In genomic region chr2:68563331-68563730, GRCm38 (mm10) we compare ENCODE assay signal across 10 mouse cellular contexts. TPM values are rescaled to one million over a fixed set of nuclear protein-coding genes. Genes with fewer than 3 reads are reported as not detected.
DNase-seq lines count a peak whose midpoint lies in the region; ATAC-seq and TF ChIP-seq lines count a peak whose summit lies in the region.
"Had no signal": no experiment of that assay in that cellular context is flagged by ENCODE, and none has a peak within 500 bp of the region (broad histone marks: within the 10 kb centered on the region; RNA-seq: fewer than 3 reads in every experiment).

No protein-coding gene starts in this region.

- H3K9ac ChIP-seq in midbrain, embryonic 11.5 days (ENCODE audit: low read length): no peak overlapping the region
- no peak overlapping the region for H3K9ac ChIP-seq in midbrain, embryonic 16.5 days (ENCODE audit: low read depth, low read length)
- no peak overlapping the region for H3K9ac ChIP-seq in MEL (ENCODE audit: control insufficient read depth, low read depth, low read length, poor library complexity, severe bottlenecking)
- H3K9ac ChIP-seq: lung, embryonic 15.5 days had no signal

- no peaks in the 10 kb centered on the region for H3K36me3 ChIP-seq in midbrain, embryonic 11.5 days (ENCODE audit: control insufficient read depth, insufficient read depth, low read length)
- H3K36me3 ChIP-seq in midbrain, embryonic 16.5 days (ENCODE audit: control insufficient read depth, insufficient read depth, low read length): no peaks in the 10 kb centered on the region
- H3K36me3 ChIP-seq in MEL (ENCODE audit: control insufficient read depth in 1 of 2, insufficient read depth in 2 of 2, low read length in 2 of 2): no peaks in the 10 kb centered on the region
- no peaks in the 10 kb centered on the region for H3K36me3 ChIP-seq in hindbrain, embryonic 10.5 days
- H3K36me3 ChIP-seq: lung, embryonic 15.5 days had no signal

- TF ChIP-seq RAD21 in MEL (IDR thresholded peaks at IDR 0.05; ENCODE audit: low read depth, low read length): peak; percentile 55

- no peaks in the 10 kb centered on the region for H3K9me3 ChIP-seq in midbrain, embryonic 11.5 days (ENCODE audit: control insufficient read depth, low read length)
- no peaks in the 10 kb centered on the region for H3K9me3 ChIP-seq in midbrain, embryonic 16.5 days (replicated peaks; ENCODE audit: control insufficient read depth, low read length, poor library complexity, severe bottlenecking)
- H3K9me3 ChIP-seq in MEL (replicated peaks; ENCODE audit: insufficient read depth, low read length): no peaks in the 10 kb centered on the region
- H3K9me3 ChIP-seq in hindbrain, embryonic 10.5 days: no peaks in the 10 kb centered on the region
- H3K9me3 ChIP-seq: lung, embryonic 15.5 days had no signal

- 27% methylated on average over 3 of the region's 3 CpGs for WGBS in midbrain, embryonic 11.5 days
- 21% methylated on average over 3 of the region's 3 CpGs for WGBS in midbrain, embryonic 16.5 days
- 21% methylated on average over 3 of the region's 3 CpGs for WGBS in hindbrain, embryonic 10.5 days

- no peak overlapping the region for H3K4me2 ChIP-seq in midbrain, embryonic 11.5 days
- no peak overlapping the region for H3K4me2 ChIP-seq in midbrain, embryonic 16.5 days (ENCODE audit: low read length)
- H3K4me2 ChIP-seq: lung, embryonic 15.5 days had no signal

- no peaks in the 10 kb centered on the region for H3K4me1 ChIP-seq in midbrain, embryonic 11.5 days (ENCODE audit: control insufficient read depth, insufficient read depth, low read length)
- H3K4me1 ChIP-seq in midbrain, embryonic 16.5 days (ENCODE audit: control insufficient read depth, insufficient read depth, low read length): no peaks in the 10 kb centered on the region
- H3K4me1 ChIP-seq in MEL (ENCODE audit: control insufficient read depth in 1 of 2, insufficient read depth in 2 of 2, low read length in 2 of 2): no peaks in the 10 kb centered on the region
- H3K4me1 ChIP-seq in hindbrain, embryonic 10.5 days (replicated peaks): no peaks in the 10 kb centered on the region
- H3K4me1 ChIP-seq: lung, embryonic 15.5 days had no signal

- ATAC-seq in midbrain, embryonic 11.5 days (ENCODE audit: low FRiP score): peak; percentile 61; the same call in 1 of the 2 replicates
- ATAC-seq in midbrain, embryonic 16.5 days: no peak

- H3K79me2 ChIP-seq in MEL (ENCODE audit: control insufficient read depth, insufficient read depth, low read length, poor library complexity): no peaks in the 10 kb centered on the region

- no peak overlapping the region for H3K4me3 ChIP-seq in midbrain, embryonic 11.5 days (ENCODE audit: low read depth, low read length)
- no peak overlapping the region for H3K4me3 ChIP-seq in midbrain, embryonic 16.5 days (ENCODE audit: low read depth, low read length)
- H3K4me3 ChIP-seq in MEL (ENCODE audit: control insufficient read depth in 1 of 2, insufficient read depth in 1 of 2, low read depth in 2 of 2, low read length in 2 of 2): no peak overlapping the region
- H3K4me3 ChIP-seq in hindbrain, embryonic 10.5 days: no peak overlapping the region
- H3K4me3 ChIP-seq in left cerebral cortex, adult 2 months: no peak overlapping the region
- H3K4me3 ChIP-seq: lung, embryonic 15.5 days had no signal

- TF ChIP-seq EP300 in MEL (IDR thresholded peaks at IDR 0.05; ENCODE audit: low read depth in 1 of 2, low read length in 2 of 2): no peak

- intact Hi-C loops in left cerebral cortex, adult 2 months (cut with DNase I): loop anchor here (2.0 to 10.0 kb wide), 4 partner anchors 93 to 861 kb away; no protein-coding TSS in a partner anchor

- TF ChIP-seq POLR2A in MEL (IDR thresholded peaks at IDR 0.05; ENCODE audit: control insufficient read depth in 1 of 2, insufficient read depth in 1 of 2, low read depth in 1 of 2, low read length in 2 of 2, poor library complexity in 1 of 2): no peak

- H3K27me3 ChIP-seq in midbrain, embryonic 11.5 days (ENCODE audit: control insufficient read depth, insufficient read depth, low read length): no peaks in the 10 kb centered on the region
- no peaks in the 10 kb centered on the region for H3K27me3 ChIP-seq in midbrain, embryonic 16.5 days (ENCODE audit: control insufficient read depth, insufficient read depth, low read depth, low read length)
- no peaks in the 10 kb centered on the region for H3K27me3 ChIP-seq in MEL (ENCODE audit: control insufficient read depth in 1 of 2, insufficient read depth in 2 of 2, low read length in 2 of 2)
- H3K27me3 ChIP-seq in hindbrain, embryonic 10.5 days (ENCODE audit: insufficient read depth, poor library complexity, severe bottlenecking): no peaks in the 10 kb centered on the region
- H3K27me3 ChIP-seq: lung, embryonic 15.5 days had no signal

- H3K27ac ChIP-seq in midbrain, embryonic 11.5 days (ENCODE audit: low read depth, low read length): no peak overlapping the region
- no peak overlapping the region for H3K27ac ChIP-seq in midbrain, embryonic 16.5 days (ENCODE audit: low read length)
- no peak overlapping the region for H3K27ac ChIP-seq in MEL (ENCODE audit: control insufficient read depth, low read depth, low read length)
- no peak overlapping the region for H3K27ac ChIP-seq in hindbrain, embryonic 10.5 days
- no peak overlapping the region for H3K27ac ChIP-seq in left cerebral cortex, adult 2 months
- H3K27ac ChIP-seq: lung, embryonic 15.5 days had no signal

- peak; percentile 11 to 46 (median 11); a peak in 2 of 6 replicates for TF ChIP-seq CTCF in MEL (IDR thresholded peaks at IDR 0.05 in 2 of 3, conservative IDR thresholded peaks at IDR 0.05 in 1 of 3; ENCODE audit: control insufficient read depth in 1 of 3, insufficient read depth in 1 of 3, low read depth in 2 of 3, low read length in 3 of 3, poor library complexity in 1 of 3, severe bottlenecking in 1 of 3)
- peak; percentile 73 for TF ChIP-seq CTCF in left cerebral cortex, adult 2 months (IDR thresholded peaks at IDR 0.05)

- DNase-seq in midbrain, embryonic 11.5 days (ENCODE audit: low spot score, missing footprints): peak; percentile 95
- peak; percentile 30 for DNase-seq in MEL (ENCODE audit: low read depth, low spot score)
- peak; percentile 50 for DNase-seq in cerebellum, adult 9-10 months
- peak; percentile 30 for DNase-seq in hindbrain, embryonic 10.5 days (ENCODE audit: low spot score)
- peak; percentile 31 to 39 for DNase-seq in left cerebral cortex, adult 2 months (ENCODE audit: extremely low spot score in 1 of 2, low spot score in 2 of 2)
- DNase-seq in skeletal muscle tissue, adult 2 months (ENCODE audit: low read depth, low spot score): peak; percentile 4
- DNase-seq in urinary bladder, postnatal 14 days (ENCODE audit: low spot score): no peak

TF ChIP-seq in MEL, 35 proteins besides CTCF, POLR2A, EP300 and RAD21:
- peak; percentile 46 for TF ChIP-seq SMC3 (IDR thresholded peaks at IDR 0.05; ENCODE audit: low read depth, low read length)
- no peak for TF ChIP-seq MAZ (IDR thresholded peaks at IDR 0.05; ENCODE audit: low read depth, low read length)
- TF ChIP-seq JUND (IDR thresholded peaks at IDR 0.05; ENCODE audit: low read depth, low read length): no peak
- no peak for TF ChIP-seq MEF2A (IDR thresholded peaks at IDR 0.05; ENCODE audit: extremely low read depth, insufficient replicate concordance, low read depth, low read length, poor library complexity, severe bottlenecking)
- no peak for TF ChIP-seq ZKSCAN1 (IDR thresholded peaks at IDR 0.05; ENCODE audit: low read depth, low read length)
- TF ChIP-seq TAL1 (IDR thresholded peaks at IDR 0.05; ENCODE audit: low read length): no peak
- TF ChIP-seq ZC3H11A (IDR thresholded peaks at IDR 0.05; ENCODE audit: low read depth, low read length): peak; percentile 5; the same call in 1 of the 2 replicates
- TF ChIP-seq BHLHE40 (IDR thresholded peaks at IDR 0.05; ENCODE audit: borderline replicate concordance, low read depth, low read length): no peak

RNA-seq across cellular contexts. Expression of gene 4933409G03Rik, which starts 18.9 kb away (rescaled TPM):
- not detected in 2 replicates for polyA plus RNA-seq in midbrain, embryonic 11.5 days (2014; fragmentation: Nextera tagmentation; extraction: Ambion mirVana)
- polyA plus RNA-seq in midbrain, embryonic 16.5 days (2015; fragmentation: Nextera tagmentation; extraction: Ambion mirVana): not detected in 2 replicates
- not detected in 2 replicates for total RNA-seq in MEL (2012; rRNA removed)
- polyA plus RNA-seq in MEL (2012; ENCODE audit: insufficient read depth in 1 of 2, insufficient read length in 2 of 2, low read depth in 1 of 2, low replicate concordance in 2 of 2, missing spikeins in 1 of 2): not detected
- polyA plus RNA-seq in hindbrain, embryonic 10.5 days (2016; fragmentation: Nextera tagmentation; extraction: Ambion mirVana): not detected in 2 replicates
- total RNA-seq in left cerebral cortex, adult 2 months (2021): not detected
- polyA plus RNA-seq: frontal cortex, adult 2 months; lung, embryonic 15.5 days had no signal
